Mouse (Mus musculus) erythroblast, embryonic 14.5 days (primary cell): Measurements from ENCODE around the gene Wapl.

ENCODE experiments used
- GATA1 ChIP-seq: IDR thresholded peaks from 2 replicates; pipeline ENCODE4 v1.6.1; 2012; ENCODE audit warnings: low read length, inconsistent platforms, mixed read lengths
- TAL1 ChIP-seq: IDR thresholded peaks from 3 replicates; pipeline ENCODE4 v1.6.1; 2012; ENCODE audit warnings: low read length, inconsistent platforms, mixed read lengths

- TF ChIP-seq GATA1 (no peak), TAL1 (no peak)
Measured at GRCm38 (mm10) chr14:34771601-34772000, 97.9 kb downstream of the Wapl start.
